Mouse (Mus musculus) layer of hippocampus, adult 2 months (tissue): ENCODE measurements around the gene Cdh23. TPM values are rescaled to one million over a fixed set of nuclear protein-coding genes. Genes with fewer than 3 reads are reported as not detected.

Experiments
- DNase-seq, 2 experiments: peaks; one replicate each; pipeline ENCODE4 v3.0.0; 2022; ENCODE audit warnings: low spot score in 2 of 2
- H3K27ac ChIP-seq: fragments of 200-600 bp; 2 replicates; pipeline ENCODE4 v1.8.1; 2022
- H3K4me3 ChIP-seq: fragments of 200-600 bp; 2 replicates; pipeline ENCODE4 v1.8.1; 2022; ENCODE audit warnings: mild to moderate bottlenecking
- CTCF ChIP-seq: fragments of 200-600 bp; conservative IDR thresholded peaks from 2 replicates; pipeline ENCODE4 v1.8.1; 2022; ENCODE audit warnings: antibody characterized with exemption, mild to moderate bottlenecking, moderate library complexity
- total RNA-seq, 2 experiments: library from RNA; stranded (reverse); gene quantifications; 2 replicates each; pipeline ENCODE4 v1.2.3; 2021

Gene Cdh23
- total RNA-seq, 2 experiments from 2014 or later, result 2.7 to 2.9 TPM

DNA sequence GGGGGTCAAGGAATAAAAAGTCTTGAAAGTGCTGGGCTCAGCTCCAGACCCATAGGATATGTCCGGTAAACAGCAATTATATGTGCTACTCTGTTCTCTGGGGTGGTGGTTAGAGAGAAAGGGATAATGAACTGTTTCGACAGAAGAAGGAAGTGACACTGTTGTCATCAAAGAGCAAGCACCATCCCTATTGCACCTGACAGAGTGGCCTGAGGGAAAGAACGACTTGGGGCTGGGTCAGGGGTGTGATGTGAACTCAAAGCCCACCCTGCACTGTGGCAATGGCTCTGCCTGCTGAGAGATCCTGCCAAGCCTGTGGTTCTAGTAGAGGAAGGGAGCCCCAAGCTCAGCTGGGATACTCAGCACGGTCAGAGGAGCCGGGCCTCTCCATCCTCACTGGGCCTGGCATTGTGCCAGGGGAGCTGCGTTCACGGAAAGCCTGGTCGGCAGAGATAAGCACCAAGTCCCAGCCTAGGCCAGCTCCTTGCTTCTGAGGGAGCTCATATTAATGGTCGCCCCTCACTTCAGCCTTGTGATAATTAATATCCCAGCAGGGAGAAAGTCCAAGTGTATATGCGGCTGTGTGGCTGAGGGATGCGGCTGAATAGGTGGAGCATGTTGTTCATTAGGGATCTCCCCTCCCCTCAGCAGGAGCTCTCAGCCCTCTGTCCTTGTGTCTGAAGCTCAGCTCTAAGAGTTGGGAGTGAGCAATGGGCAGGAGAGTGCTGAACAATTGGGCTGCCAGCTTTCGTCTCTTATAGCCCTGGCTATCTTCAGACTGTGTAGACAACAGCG, 119.0 kb downstream of the Cdh23 start:
- no peak overlapping the region for H3K4me3 ChIP-seq
- no peak for TF ChIP-seq CTCF
- no peak overlapping the region for H3K27ac ChIP-seq
- DNase-seq, result no peak

- Histone ChIP-seq H3K4me3 (no peak overlapping the region), H3K27ac (no peak overlapping the region)
- no peak for TF ChIP-seq CTCF
- DNase-seq, result no peak
Measured at GRCm38 (mm10) chr10:60574851-60575250, 121.4 kb downstream of the Cdh23 start.

GRCm38 (mm10) chr10:60571491-60571890, 124.8 kb downstream of the Cdh23 start:
- H3K4me3 ChIP-seq, result no peak overlapping the region
- TF ChIP-seq CTCF, result no peak
- no peak overlapping the region for H3K27ac ChIP-seq
- no peak for DNase-seq

GRCm38 (mm10) chr10:60566369-60567037, 129.8 kb downstream of the Cdh23 start:
- no peak for TF ChIP-seq CTCF
- Histone ChIP-seq H3K27ac (no peak overlapping the region), H3K4me3 (peak overlapping the region; percentile 20; the same call in 1 of the 2 replicates)
- no peak for DNase-seq

DNA sequence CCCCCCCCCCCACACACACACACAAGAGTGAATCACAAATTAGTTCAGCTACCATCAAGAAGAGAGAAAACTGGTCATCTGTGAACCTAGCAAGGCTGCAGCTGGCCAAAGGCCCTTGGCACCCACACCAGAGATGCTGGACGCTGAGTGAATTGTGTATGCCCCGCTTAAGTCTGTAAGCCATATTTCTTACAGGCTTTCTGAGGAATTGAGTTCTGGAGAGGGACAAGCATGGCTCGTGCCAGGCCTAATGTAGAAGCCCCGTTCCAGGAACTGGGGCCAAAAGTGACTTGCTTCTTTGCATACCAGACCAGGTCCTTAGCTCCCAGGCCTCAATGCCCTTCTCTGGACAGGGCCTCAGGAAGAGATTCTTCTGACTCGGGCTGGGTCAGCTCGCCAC, 132.2 kb downstream of the Cdh23 start:
- Histone ChIP-seq H3K4me3 (no peak overlapping the region), H3K27ac (no peak overlapping the region)
- DNase-seq, result no peak
- no peak for TF ChIP-seq CTCF

- TF ChIP-seq CTCF, result no peak
- no peak overlapping the region for H3K27ac ChIP-seq
- no peak for DNase-seq
Measured at GRCm38 (mm10) chr10:60562946-60563345, 133.3 kb downstream of the Cdh23 start.

GRCm38 (mm10) chr10:60558491-60558927, 137.8 kb downstream of the Cdh23 start:
- Histone ChIP-seq H3K4me3 (no peak overlapping the region), H3K27ac (no peak overlapping the region)
- DNase-seq, result no peak
- TF ChIP-seq CTCF, result no peak

More at GRCm38 (mm10) chr10:60562946-60563345, 133.3 kb downstream of the Cdh23 start:
- no peak overlapping the region for H3K4me3 ChIP-seq

GRCm38 (mm10) chr10:60552951-60553635, 143.2 kb downstream of the Cdh23 start:
- no peak for DNase-seq
- Histone ChIP-seq H3K4me3 (no peak overlapping the region), H3K27ac (no peak overlapping the region)
- no peak for TF ChIP-seq CTCF

DNA sequence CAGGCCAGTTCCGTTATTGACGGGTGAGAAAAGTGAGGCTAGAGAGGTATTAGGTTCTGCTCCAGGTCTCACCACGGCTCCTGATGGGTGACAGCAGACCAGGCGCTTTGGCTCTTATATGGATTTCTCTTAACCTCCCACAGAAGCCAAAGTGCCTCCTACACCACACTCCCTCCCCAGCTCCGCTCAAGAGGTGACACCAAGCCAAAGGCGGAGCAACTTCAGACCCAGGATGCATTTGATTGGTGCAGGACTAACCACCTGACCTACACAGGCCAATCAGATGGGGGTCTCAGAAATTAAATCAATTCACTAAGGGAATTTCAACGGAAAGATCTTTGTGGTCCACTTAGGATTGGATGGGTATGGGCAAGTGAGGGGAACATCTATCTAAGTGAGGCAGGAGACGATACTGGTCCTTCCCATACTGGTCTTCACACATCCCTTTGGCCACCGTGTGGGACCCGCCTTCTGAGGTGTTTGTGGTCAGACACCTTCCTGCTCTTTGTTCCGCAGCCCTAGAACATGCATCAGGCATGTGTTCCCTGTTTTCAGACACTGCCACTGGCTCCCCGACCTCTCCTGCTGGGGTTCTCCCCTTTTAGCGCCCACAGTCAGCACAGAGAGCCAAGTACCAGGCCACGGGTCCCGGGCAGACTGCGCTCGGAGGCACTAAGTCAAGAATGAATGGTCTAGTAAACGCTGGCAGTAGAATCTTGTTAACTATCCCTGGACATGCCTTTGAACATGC, 157.0 kb downstream of the Cdh23 start:
- no peak for TF ChIP-seq CTCF
- no peak overlapping the region for H3K27ac ChIP-seq
- no peak for DNase-seq
- H3K4me3 ChIP-seq, result no peak overlapping the region

DNA sequence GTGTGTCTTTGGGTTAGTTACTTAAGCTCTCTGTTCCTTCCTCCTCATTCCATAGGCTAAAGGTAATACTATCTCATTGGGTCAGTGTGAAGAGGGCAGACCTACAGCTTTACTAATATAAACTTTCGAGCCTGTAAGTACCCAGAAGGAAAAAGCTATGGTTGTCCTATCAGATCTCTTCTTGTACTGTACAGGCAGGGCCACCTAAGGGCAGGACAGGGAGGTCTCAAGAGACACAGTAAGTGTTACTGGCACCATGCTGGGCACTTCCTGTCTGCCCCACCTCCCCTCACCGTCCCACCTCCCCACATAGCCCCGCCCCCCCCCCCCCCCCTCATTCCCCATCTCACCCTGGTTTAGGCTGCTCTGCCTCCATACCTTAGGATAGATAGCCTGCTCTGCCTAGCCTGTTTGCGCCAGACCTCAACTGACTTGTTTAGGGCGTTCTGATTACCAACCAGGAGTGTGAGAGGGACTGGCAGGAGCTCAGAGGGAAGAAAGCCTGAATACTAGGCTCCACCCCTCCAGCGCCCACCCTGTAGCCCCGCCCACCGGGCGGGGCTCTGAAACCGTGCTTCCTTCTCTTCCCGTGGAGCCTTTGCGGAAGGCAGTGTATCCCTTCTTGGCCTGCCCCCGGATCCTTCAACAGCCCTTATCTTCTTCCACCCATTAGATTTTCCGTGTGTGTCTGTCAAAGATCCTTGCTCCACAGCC, 160.0 kb downstream of the Cdh23 start:
- TF ChIP-seq CTCF, result no peak
- H3K4me3 ChIP-seq, result no peak overlapping the region
- DNase-seq, result no peak
- no peak overlapping the region for H3K27ac ChIP-seq

- no peak overlapping the region for H3K4me3 ChIP-seq
- TF ChIP-seq CTCF, result no peak
- no peak for DNase-seq
Measured at GRCm38 (mm10) chr10:60532502-60532901, 163.8 kb downstream of the Cdh23 start.

DNA sequence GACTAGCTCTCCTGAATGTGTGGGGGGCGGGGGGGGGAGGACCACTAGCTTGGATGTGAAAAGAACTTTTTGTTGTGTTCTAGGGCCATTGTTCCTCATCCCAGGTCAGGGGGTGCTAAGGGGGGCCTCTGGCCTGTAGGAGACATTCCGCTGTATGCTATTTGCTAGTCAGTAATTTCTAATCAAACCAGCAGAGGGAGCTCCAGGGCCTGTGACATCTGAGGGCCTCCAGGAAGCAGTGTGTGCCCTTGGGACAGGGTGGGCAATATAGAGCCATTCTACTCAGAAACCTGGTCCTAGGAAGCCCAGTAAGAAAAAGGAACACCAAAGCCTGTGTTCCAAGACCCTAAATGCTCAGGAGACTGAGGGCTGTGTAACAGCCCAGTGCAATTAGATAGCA, 164.9 kb downstream of the Cdh23 start:
- no peak overlapping the region for H3K4me3 ChIP-seq
- DNase-seq, result peak; percentile 12 to 72
- TF ChIP-seq CTCF, result peak; percentile 87
- no peak overlapping the region for H3K27ac ChIP-seq

More at GRCm38 (mm10) chr10:60532502-60532901, 163.8 kb downstream of the Cdh23 start:
- H3K27ac ChIP-seq, result no peak overlapping the region
